Mouse (Mus musculus) CH12.LX (cell line): Measurements from ENCODE around the gene Pex14. TPM values are rescaled to one million over a fixed set of nuclear protein-coding genes. Genes with fewer than 3 reads are reported as not detected.

Experiments used
- DNase-seq: peaks from one replicate; pipeline ENCODE4 v3.0.0-alpha.2; 2013; ENCODE audit errors: extremely low read depth
- H3K27ac ChIP-seq: 2 replicates; pipeline ENCODE4 v1.5.1; 2012; ENCODE audit warnings: low read depth, mild to moderate bottlenecking, control low read depth, moderate library complexity; ENCODE audit not compliant: insufficient read depth
- H3K27me3 ChIP-seq: replicated peaks from 2 replicates; pipeline ENCODE3; 2012; ENCODE audit warnings: inconsistent platforms
- H3K36me3 ChIP-seq, 2 experiments: replicated peaks in 1 of 2; 2 replicates each; pipeline versions ENCODE3 to v1.6.1; 2012; ENCODE audit warnings: inconsistent platforms in 1 of 2, low read length in 1 of 2, mild to moderate bottlenecking in 1 of 2, mixed read lengths in 1 of 2, moderate library complexity in 1 of 2; ENCODE audit not compliant: control insufficient read depth in 1 of 2, insufficient read depth in 1 of 2
- H3K4me1 ChIP-seq, 2 experiments: 2 replicates each; pipeline ENCODE4 v1.6.1; 2012; ENCODE audit warnings: inconsistent platforms in 1 of 2, moderate library complexity in 1 of 2; ENCODE audit not compliant: insufficient read depth in 2 of 2, control insufficient read depth in 1 of 2
- H3K4me2 ChIP-seq: 2 replicates; pipeline ENCODE4 v1.6.1; 2012; ENCODE audit warnings: low read depth, mild to moderate bottlenecking, control low read depth; ENCODE audit not compliant: poor library complexity, insufficient read depth, severe bottlenecking
- H3K4me3 ChIP-seq, 3 experiments: fragments of 150-350 bp in 1 of 3; sonication (generic) in 1 of 3; replicated peaks in 1 of 3; 2 replicates each; pipeline versions ENCODE3 to v1.5.1; 2011 to 2012; ENCODE audit warnings: low read depth in 2 of 3, low read length in 2 of 3, mild to moderate bottlenecking in 2 of 3, moderate library complexity in 2 of 3, control low read depth in 1 of 3, improper control_type of control experiment in 1 of 3, inconsistent platforms in 1 of 3, mixed read lengths in 1 of 3; ENCODE audit not compliant: poor library complexity in 1 of 3
- H3K79me2 ChIP-seq: replicated peaks from 2 replicates; pipeline ENCODE4 v1.6.1; 2012; ENCODE audit warnings: mild to moderate bottlenecking, moderate library complexity; ENCODE audit not compliant: control insufficient read depth, poor library complexity, insufficient read depth, severe bottlenecking; ENCODE audit errors: extremely low read depth
- H3K9ac ChIP-seq: 2 replicates; pipeline ENCODE4 v1.6.1; 2012; ENCODE audit warnings: low read depth, mild to moderate bottlenecking, control low read depth, moderate library complexity; ENCODE audit not compliant: insufficient read depth
- H3K9me3 ChIP-seq: replicated peaks from 2 replicates; pipeline ENCODE3; 2012; ENCODE audit warnings: low read length, inconsistent platforms, mixed read lengths
- BHLHE40 ChIP-seq: IDR thresholded peaks from 2 replicates; pipeline ENCODE4 v1.6.1; 2011; ENCODE audit warnings: mild to moderate bottlenecking, low read depth, low read length, improper control_type of control experiment
- CHD1 ChIP-seq: IDR thresholded peaks from 2 replicates; pipeline ENCODE4 v1.6.1; 2012; ENCODE audit warnings: low read depth, low read length, improper control_type of control experiment, inconsistent platforms
- CHD2 ChIP-seq: IDR thresholded peaks from 2 replicates; pipeline ENCODE4 v1.6.1; 2011; ENCODE audit warnings: low read length, improper control_type of control experiment
- EP300 ChIP-seq: IDR thresholded peaks from 2 replicates; pipeline ENCODE4 v1.6.1; 2011; ENCODE audit warnings: low read length, improper control_type of control experiment
- ETS1 ChIP-seq: conservative IDR thresholded peaks from 2 replicates; pipeline ENCODE4 v1.6.1; 2012; ENCODE audit warnings: low read depth, mild to moderate bottlenecking, inconsistent platforms, low read length, improper control_type of control experiment, moderate library complexity
- GABPA ChIP-seq: IDR thresholded peaks from 2 replicates; pipeline ENCODE4 v1.6.1; 2012; ENCODE audit warnings: low read depth, low read length, improper control_type of control experiment, inconsistent platforms; ENCODE audit not compliant: insufficient replicate concordance
- HCFC1 ChIP-seq: IDR thresholded peaks from 2 replicates; pipeline ENCODE4 v1.6.1; 2012; ENCODE audit warnings: low read depth, mild to moderate bottlenecking, inconsistent platforms, low read length, improper control_type of control experiment
- JUN ChIP-seq: IDR thresholded peaks from 2 replicates; pipeline ENCODE4 v1.6.1; 2011; ENCODE audit warnings: low read depth, mild to moderate bottlenecking, low read length, improper control_type of control experiment, moderate library complexity; ENCODE audit not compliant: insufficient read depth
- KAT2A ChIP-seq: IDR thresholded peaks from 2 replicates; pipeline ENCODE4 v1.6.1; 2012; ENCODE audit warnings: low read length, improper control_type of control experiment, inconsistent platforms; ENCODE audit not compliant: insufficient replicate concordance
- MAZ ChIP-seq: IDR thresholded peaks from 2 replicates; pipeline ENCODE4 v1.6.1; 2012; ENCODE audit warnings: low read depth, mild to moderate bottlenecking, inconsistent platforms, low read length, improper control_type of control experiment, moderate library complexity
- MXI1 ChIP-seq: IDR thresholded peaks from 2 replicates; pipeline ENCODE4 v1.6.1; 2011; ENCODE audit warnings: mild to moderate bottlenecking, low read depth, low read length, improper control_type of control experiment
- MYC ChIP-seq: IDR thresholded peaks from 2 replicates; pipeline ENCODE4 v1.6.1; 2011; ENCODE audit warnings: low read depth, mild to moderate bottlenecking, improper control_type of control experiment, low read length
- NELFE ChIP-seq: IDR thresholded peaks from 2 replicates; pipeline ENCODE4 v1.6.1; 2011; ENCODE audit warnings: low read depth, low read length, improper control_type of control experiment
- NRF1 ChIP-seq: IDR thresholded peaks from 2 replicates; pipeline ENCODE4 v1.6.1; 2014; ENCODE audit warnings: low read depth, mild to moderate bottlenecking, inconsistent platforms, low read length, improper control_type of control experiment, moderate library complexity
- PAX5 ChIP-seq: IDR thresholded peaks from 2 replicates; pipeline ENCODE4 v1.6.1; 2012; ENCODE audit warnings: low read length, inconsistent platforms, mixed read lengths
- RAD21 ChIP-seq: IDR thresholded peaks from 2 replicates; pipeline ENCODE4 v1.6.1; 2011; ENCODE audit warnings: low read depth, mild to moderate bottlenecking, low read length, improper control_type of control experiment, moderate library complexity
- SIN3A ChIP-seq: IDR thresholded peaks from 2 replicates; pipeline ENCODE4 v1.6.1; 2012; ENCODE audit warnings: low read length, improper control_type of control experiment, inconsistent platforms
- SMC3 ChIP-seq: IDR thresholded peaks from 2 replicates; pipeline ENCODE4 v1.6.1; 2011; ENCODE audit warnings: low read depth, low read length, improper control_type of control experiment
- TBP ChIP-seq: conservative IDR thresholded peaks from 2 replicates; pipeline ENCODE4 v1.6.1; 2011; ENCODE audit warnings: low read depth, low read length, improper control_type of control experiment
- TCF12 ChIP-seq: IDR thresholded peaks from 2 replicates; pipeline ENCODE4 v1.6.1; 2014; ENCODE audit warnings: low read depth, mild to moderate bottlenecking, inconsistent platforms, low read length, improper control_type of control experiment
- UBTF ChIP-seq: IDR thresholded peaks from 2 replicates; pipeline ENCODE4 v1.6.1; 2012; ENCODE audit warnings: low read depth, mild to moderate bottlenecking, inconsistent platforms, low read length, improper control_type of control experiment, moderate library complexity
- USF1 ChIP-seq: IDR thresholded peaks from 2 replicates; pipeline ENCODE4 v1.6.1; 2014; ENCODE audit warnings: low read depth, mild to moderate bottlenecking, inconsistent platforms, low read length, improper control_type of control experiment
- USF2 ChIP-seq: conservative IDR thresholded peaks from 2 replicates; pipeline ENCODE4 v1.6.1; 2011; ENCODE audit warnings: low read depth, low read length, improper control_type of control experiment
- ZMIZ1 ChIP-seq: IDR thresholded peaks from 2 replicates; pipeline ENCODE4 v1.6.1; 2012; ENCODE audit warnings: low read depth, mild to moderate bottlenecking, inconsistent platforms, low read length, improper control_type of control experiment
- ZNF384 ChIP-seq: IDR thresholded peaks from 2 replicates; pipeline ENCODE4 v1.6.1; 2012; ENCODE audit warnings: low read depth, low read length, improper control_type of control experiment, inconsistent platforms
- dilution Hi-C: fragments of 300-500 bp; cut with MboI; formaldehyde crosslinking; loops from 2 replicates; pipeline ENCODE4 v1.14.3; 2020; ENCODE audit warnings: low sequenced_read_pairs; ENCODE audit not compliant: extremely low pct_unique_long_range_greater_than_20kb, extremely low pct_ligation_motif_present
- in situ Hi-C: fragments of 300-500 bp; cut with MboI; formaldehyde crosslinking; loops from 3 replicates; pipeline ENCODE4 v1.14.3; 2019; ENCODE audit warnings: low sequenced_read_pairs, low pct_ligation_motif_present, low pct_unique_long_range_greater_than_20kb, mixed read lengths
- polyA plus RNA-seq: library from polyadenylated mRNA; unstranded; fragments of >175 nt; gene quantifications from 2 replicates; pipeline ENCODE4 v1.2.1, GENCODE M21; 2012; ENCODE audit warnings: low read depth; ENCODE audit not compliant: insufficient read length
- total RNA-seq, 2 experiments: library from RNA; depleted of rRNA; stranded (reverse); fragments of 300-350 nt in 1 of 2; fragments of >200 nt in 1 of 2; gene quantifications; 2 replicates each; pipeline ENCODE4 v1.2.3; 2012 to 2014

Pex14 gene
- total and polyA plus RNA-seq, 3 experiments = 48.5 to 67.7 (median 63.6) TPM

- H3K27ac ChIP-seq = no peak overlapping the region
- TF ChIP-seq UBTF (no peak), USF2 (no peak), KAT2A (no peak), PAX5 (no peak), SIN3A (no peak), USF1 (no peak), NELFE (no peak), ZMIZ1 (no peak), JUN (no peak), TBP (no peak), EP300 (no peak), HCFC1 (no peak), MYC (no peak), CHD2 (no peak)
- peaks cover 42% of the 10 kb centered on the region for H3K27me3 ChIP-seq
- H3K4me1 ChIP-seq = no peaks in the 10 kb centered on the region
- H3K36me3 ChIP-seq = peaks cover 0 to 5% of the 10 kb centered on the region in 2 experiments
- in situ Hi-C loops (no loop called here), dilution Hi-C loops (no loop called here)
- H3K4me2 ChIP-seq = no peak overlapping the region
- no peak overlapping the region for H3K4me3 ChIP-seq
- no peak for DNase-seq
- H3K79me2 ChIP-seq = no peaks in the 10 kb centered on the region
- H3K9me3 ChIP-seq = no peaks in the 10 kb centered on the region
- no peak overlapping the region for H3K9ac ChIP-seq
Measured at GRCm38 (mm10) chr4:148941321-148941720, 158.4 kb downstream of the Pex14 start.

- Histone ChIP-seq H3K36me3 (peaks cover 0 to 2% of the 10 kb centered on the region in 2 experiments), H3K9me3 (no peaks in the 10 kb centered on the region), H3K27me3 (peaks cover 48% of the 10 kb centered on the region), H3K79me2 (no peaks in the 10 kb centered on the region), H3K27ac (no peak overlapping the region), H3K4me2 (no peak overlapping the region), H3K9ac (no peak overlapping the region), H3K4me1 (no peaks in the 10 kb centered on the region), H3K4me3 (no peak overlapping the region)
- in situ Hi-C loops (no loop called here), dilution Hi-C loops (no loop called here)
- no peak for TF ChIP-seq NELFE
- peak; percentile 69 for TF ChIP-seq NRF1
- DNase-seq = no peak
Measured at GRCm38 (mm10) chr4:148940674-148941211, 158.9 kb downstream of the Pex14 start.

GRCm38 (mm10) chr4:148938546-148938945 lies 161.1 kb downstream of the Pex14 start:
- H3K4me2 ChIP-seq = no peak overlapping the region
- dilution Hi-C loops = no loop called here
- no peak for DNase-seq
- peaks cover 62% of the 10 kb centered on the region for H3K27me3 ChIP-seq
- no peak overlapping the region for H3K27ac ChIP-seq
- no peaks in the 10 kb centered on the region for H3K79me2 ChIP-seq
- no peaks in the 10 kb centered on the region for H3K9me3 ChIP-seq
- in situ Hi-C loops = no loop called here
- no peaks in the 10 kb centered on the region for H3K4me1 ChIP-seq
- TF ChIP-seq HCFC1 (no peak), JUN (no peak), CHD2 (no peak), ETS1 (no peak), EP300 (no peak), MXI1 (no peak), CHD1 (no peak), UBTF (no peak), SIN3A (no peak), MAZ (no peak), TCF12 (no peak), GABPA (no peak), RAD21 (no peak), NRF1 (no peak), ZNF384 (no peak), USF1 (no peak), SMC3 (no peak), BHLHE40 (no peak)
- H3K9ac ChIP-seq = no peak overlapping the region
- H3K4me3 ChIP-seq = no peak overlapping the region
- no peaks in the 10 kb centered on the region for H3K36me3 ChIP-seq
